Mouse (Mus musculus) neutrophil, adult 59 days (primary cell): ENCODE measurements around the gene Trir. TPM values are rescaled to one million over a fixed set of nuclear protein-coding genes. Genes with fewer than 3 reads are reported as not detected.

ENCODE experiments used
- total RNA-seq, 2 experiments: library from RNA; stranded (reverse); gene quantifications; 1 replicate in 1 of 2; 2 replicates in 1 of 2; pipeline ENCODE4 v1.2.4; 2023

The Trir gene
- 100 to 1,000 TPM; 147 to 163 TPM for total RNA-seq

DNA sequence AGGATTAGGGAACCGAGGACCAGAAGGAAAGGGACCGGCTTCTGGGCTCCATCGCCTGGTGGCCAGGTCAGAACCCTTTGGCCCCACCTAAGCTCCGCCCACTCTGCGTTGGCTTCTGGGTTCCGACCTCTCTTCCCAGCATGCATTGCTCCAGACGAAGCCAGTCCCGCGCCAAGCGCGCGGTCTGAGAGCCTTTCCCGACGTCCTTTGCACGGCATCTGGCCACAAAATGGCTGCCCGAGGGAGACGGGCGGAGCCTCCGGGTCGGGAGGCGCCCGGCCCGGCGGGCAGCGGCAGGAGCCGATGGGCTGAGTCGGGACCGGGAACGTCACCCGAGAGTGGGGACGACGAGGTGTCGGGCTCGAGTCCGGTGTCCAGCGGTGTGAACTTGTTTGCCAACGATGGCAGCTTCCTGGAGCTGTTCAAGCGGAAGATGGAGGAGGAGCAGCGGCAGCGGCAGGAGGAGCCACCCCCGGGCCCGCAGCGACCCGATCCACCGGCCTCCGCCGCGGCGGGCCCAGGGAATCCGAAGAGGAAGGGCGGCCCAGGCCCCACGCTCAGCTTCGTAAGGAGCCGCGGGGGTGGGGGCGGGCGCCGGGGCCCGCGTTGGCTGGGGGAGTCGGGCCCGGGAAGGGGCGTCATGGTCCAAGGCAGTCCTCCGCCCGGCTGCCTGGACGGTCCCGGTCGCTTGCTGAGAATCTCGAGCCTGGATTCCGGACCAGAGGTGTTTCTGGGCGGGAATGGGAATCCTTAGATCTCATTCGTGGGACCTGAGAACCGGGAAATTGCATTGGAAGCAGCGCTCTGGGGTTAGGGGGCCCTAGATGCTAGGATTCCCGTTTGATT, at the start of gene Trir:
TSS of gene Trir (plus strand) at position 154 of the 846 bp plus-strand sequence.

DNA sequence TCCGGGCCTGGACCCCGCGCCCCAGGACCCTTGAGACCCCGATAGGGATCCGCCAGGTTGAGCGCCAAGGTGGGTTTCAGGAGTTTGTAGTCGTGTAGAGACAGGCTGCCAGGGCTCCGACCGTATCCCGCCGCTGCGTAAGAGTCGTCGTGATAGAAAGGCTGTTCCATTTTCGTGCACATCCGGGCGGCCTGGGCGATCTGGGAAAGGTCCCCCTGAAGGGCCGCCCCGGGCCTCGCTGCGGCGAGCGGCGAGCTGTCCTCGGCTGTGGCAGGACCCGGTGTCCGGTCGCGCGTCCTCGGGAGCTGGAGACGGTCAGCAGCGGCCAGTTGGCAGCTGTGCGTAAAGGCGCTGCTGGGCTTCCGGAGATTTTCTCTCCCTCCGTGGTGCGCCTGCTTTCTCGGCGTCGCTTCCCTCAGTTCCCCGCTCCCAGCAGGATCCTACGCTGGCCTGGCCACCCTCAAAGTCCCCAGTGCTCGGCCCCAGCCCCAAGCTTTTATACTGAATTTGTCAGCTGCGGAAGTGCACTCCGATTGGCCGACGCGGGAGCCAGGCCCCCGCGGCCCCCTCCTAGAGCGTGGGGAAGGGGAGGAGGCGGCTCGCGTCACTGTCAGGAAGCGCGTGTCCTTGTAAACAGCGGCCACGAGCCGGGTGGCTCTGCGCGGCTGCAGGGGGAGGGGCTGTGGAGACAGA, 48.2 kb upstream of the Trir start, which contains the start of gene Junb:
TSS of gene Junb (minus strand) at position 471 of the 693 bp plus-strand sequence.

DNA sequence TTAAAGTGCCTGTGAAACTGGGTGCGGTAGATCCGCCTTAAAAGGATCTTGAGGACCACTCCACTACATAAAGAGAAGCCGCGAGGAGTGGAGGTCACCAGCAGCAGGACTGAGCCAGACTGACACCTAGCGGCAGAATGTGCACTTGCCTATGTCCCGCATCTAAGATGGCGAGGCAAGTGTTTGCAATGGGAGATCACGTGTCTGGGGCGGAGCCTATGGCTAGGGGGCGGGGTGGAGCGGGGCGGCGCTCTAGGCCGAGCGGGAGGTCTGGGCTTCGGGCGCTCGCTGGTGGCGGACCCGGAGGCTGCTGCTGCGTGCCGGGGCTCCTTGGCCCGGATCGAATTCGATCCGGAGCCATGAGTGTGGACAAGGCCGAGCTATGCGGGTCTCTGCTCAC, 36.3 kb upstream of the Trir start, which contains the start of gene Hook2:
TSS of gene Hook2 (plus strand) at position 255 of the 400 bp plus-strand sequence.

DNA sequence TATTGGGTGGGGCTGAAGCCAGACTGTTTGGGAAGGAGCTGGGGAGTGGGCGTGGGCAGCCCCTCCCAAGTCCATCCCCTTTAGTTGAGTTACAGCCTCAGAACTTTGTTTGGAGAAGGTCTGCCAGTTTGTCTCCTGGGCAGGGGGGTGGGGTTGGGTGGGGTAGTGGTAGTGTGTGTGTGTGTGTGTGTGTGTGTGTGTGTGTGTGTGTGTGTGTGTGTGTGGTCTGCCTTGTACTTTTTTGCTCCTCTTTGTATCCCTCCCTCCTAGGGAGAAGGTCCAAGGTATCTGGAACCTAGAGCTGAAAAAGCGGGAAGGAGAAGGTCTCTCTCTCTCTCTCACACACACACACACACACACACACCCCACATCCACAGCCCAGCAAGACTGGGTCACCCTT, 12.2 kb upstream of the Trir start, which contains the start of gene Best2:
TSS of gene Best2 (minus strand) at position 101 of the 400 bp plus-strand sequence.

DNA sequence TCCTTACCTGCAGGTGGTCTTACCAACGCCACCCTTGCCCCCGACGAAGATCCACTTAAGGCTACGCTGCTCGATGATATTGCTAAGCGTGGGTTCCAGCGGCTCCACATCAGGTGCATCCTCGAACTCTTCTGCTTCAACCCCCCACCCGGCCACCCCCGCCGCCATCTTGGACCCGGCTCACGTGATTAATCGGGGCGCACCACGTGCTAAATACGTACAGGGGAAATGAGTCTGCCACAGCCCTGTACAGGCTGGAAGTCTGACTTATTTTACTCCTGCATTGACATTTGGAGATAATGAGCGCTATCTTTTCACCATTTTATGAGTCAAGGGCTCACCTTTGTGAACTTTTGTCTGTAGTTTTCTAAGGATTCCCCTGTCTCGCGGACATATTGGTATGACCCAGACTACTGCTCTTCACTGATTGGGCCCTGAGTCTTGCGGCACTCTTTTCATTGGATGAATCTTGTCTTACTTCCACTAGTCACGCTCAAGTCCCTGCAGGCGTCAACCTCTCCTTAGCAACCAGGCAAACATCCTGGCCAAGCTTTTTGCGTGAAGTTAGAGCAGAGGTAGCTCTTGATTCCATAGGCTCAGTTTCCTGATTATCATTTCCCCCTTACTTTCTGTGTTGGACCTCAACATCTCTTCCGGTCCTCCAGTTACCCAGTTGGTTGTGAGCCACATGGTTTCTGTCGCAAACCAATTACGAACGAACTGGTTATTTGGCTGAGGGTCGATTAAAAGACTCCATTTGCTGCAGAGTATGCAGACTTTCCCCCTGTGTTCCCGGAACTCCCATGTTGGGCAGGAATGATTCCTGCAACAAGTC, 1.3 kb upstream of the Trir start, which contains the start of gene Asna1:
TSS of gene Asna1 (minus strand) at position 184 of the 835 bp plus-strand sequence.

DNA sequence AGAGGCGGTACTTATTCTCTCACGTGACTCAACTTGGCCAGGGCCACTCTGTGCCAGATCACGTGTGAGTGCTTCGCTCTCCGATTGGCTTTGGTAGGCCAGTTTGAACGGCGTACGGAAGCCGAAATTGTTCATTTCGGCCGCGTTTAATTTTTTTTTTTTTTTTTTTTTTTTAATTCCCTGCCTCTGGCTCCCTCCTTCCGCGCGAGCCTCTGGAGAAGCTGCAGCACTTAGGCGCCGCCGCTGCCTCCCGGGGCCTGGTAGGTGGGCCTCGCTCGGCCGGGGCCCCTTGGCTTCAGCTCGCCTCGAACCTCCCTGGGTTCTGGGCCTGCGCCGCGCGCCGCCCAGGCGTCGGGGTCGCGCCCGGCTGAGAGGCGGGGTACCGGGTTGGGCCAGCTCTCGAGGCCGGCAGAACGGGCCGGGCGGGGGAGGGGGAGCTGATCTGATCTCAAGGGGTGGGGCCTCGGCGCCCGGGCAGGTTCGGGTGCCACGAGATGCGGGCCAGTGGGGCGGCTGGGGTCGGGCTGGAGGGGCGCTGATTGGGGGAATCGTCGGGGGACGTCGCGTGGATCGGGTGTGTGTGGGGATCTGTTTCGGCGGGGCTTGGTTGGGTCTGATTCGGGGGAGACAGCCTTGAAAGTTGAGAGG, 10.2 kb downstream of the Trir start, which contains the start of gene Tnpo2:
TSS of gene Tnpo2 (plus strand) at position 198 of the 648 bp plus-strand sequence.

DNA sequence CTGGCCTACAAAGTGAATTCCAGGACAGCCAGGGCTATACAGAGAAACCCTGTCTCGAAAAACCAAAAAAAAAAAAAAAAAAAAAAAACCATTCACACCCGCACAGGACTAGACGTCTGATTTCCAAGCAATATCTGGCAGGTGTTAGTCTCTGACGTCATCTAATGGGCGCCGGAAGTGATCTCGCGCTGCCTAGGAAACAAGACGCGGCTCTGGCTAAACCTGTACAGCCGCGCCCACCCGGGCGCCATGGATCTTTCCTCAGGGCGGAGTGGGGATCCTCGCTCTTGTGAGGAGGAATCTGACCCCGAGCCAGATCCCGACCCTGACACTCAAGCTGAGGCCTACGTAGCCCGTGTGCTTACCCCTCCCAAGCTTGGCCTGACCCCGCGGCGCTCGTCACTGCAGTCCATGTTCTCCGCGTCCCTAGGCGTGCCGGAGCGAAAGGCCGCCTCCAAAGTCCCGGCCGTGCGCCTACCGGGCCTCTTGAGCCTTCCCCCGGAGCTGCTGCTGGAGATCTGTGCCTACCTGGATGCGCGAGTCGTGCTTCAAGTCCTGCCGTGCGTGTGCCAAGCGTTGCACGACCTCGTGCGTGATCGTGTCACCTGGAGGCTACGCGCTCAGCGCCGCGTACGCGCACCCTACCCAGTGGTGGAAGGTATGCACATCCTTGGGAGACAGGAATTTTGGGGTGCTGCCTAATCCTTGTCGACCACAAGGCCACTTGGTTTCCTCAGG, 33.4 kb downstream of the Trir start, which contains the start of gene Fbxw9:
TSS of gene Fbxw9 (plus strand) at position 177 of the 738 bp plus-strand sequence.

DNA sequence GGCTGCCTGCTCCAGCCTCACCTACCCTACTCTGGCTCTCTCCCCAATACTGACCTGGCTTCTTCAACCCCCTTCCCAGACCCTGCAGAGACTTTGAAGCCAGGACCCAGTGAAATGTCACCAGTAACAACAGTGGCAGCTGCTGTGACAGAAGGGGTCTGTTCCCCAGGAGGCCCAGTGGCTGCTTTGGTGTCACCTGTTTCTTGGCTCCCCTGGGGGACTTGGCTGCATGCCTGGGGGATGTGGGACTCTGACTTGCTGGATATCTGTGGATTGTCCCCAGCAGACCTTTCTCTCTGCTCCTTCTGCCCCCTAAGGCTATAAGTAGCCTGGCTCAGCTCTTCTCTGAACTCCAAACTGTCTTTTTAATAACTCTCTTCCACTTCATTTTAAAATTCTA, 41.4 kb downstream of the Trir start, which contains the start of gene Gm5741:
TSS of gene Gm5741 (minus strand) at position 1 of the 400 bp plus-strand sequence.

DNA sequence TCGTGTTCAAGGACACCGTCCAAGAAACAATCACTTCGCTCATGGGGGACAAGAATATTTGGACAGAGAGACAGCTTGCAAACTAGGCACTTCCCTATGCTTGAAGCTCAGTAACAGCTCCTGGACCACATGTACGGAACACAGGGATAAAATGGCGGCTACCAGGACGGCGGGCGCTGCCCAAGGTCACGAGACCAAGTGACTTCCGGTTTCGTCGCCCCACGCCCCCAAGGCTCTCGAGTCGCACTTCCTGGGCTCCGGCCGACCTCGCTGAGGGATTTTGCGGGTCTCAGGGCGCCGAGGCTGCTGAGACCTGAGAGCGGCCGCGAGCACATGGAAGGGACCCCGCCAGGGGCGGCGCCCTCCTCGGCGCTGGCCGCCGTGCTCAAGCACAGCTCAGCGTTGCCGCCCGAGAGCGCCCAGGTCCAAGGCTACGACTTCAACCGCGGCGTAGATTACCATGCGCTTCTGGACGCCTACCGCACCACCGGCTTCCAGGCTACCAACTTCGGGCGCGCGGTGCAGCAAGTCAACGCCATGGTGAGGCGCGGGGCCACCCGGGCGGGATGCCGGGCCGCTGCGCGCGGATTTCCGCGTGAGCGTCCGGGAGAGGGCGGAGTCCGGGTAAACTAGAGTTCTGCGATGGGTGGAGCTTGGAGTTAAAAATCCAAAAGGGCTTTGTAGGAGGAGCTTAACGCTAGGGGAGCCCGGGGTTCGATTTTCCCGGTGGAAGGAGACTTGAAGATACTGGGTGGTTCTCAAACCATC, 45.1 kb downstream of the Trir start, which contains the start of gene Dhps:
TSS of gene Dhps (plus strand) at position 244 of the 768 bp plus-strand sequence.

Other genes with a start within 250 kb of the Trir start
- 10 to 100 TPM; 19.5 to 24.7 TPM for gene Nfix, start 226.5 kb upstream of the Trir start, total RNA-seq
- 1 to 10 TPM in 1 of 2 experiments, under 1 TPM in 1; 0.95 to 1.0 TPM for gene Dand5, start 204.0 kb upstream of the Trir start, total RNA-seq
- gene Gadd45gip1, start 195.3 kb upstream of the Trir start, total RNA-seq: 1 to 10 TPM; 6.1 to 6.9 TPM
- 10 to 100 TPM; 38.7 to 39.0 TPM for gene Rad23a, start 186.2 kb upstream of the Trir start, total RNA-seq
- gene Calr, start 179.9 kb upstream of the Trir start, total RNA-seq: 100 to 1,000 TPM; 286 to 287 TPM
- gene Farsa, start 169.8 kb upstream of the Trir start, total RNA-seq: 10 to 100 TPM; 29.4 to 29.6 TPM
- gene Syce2, start 154.7 kb upstream of the Trir start, total RNA-seq: 10 to 100 TPM; 13.6 to 16.0 TPM
- 1 to 10 TPM; 5.6 TPM for gene Gcdh, start 132.9 kb upstream of the Trir start, total RNA-seq
- 10 to 100 TPM in 1 of 2 experiments, 1 to 10 TPM in 1; 6.4 to 17.8 TPM for gene Klf1, start 124.9 kb upstream of the Trir start, total RNA-seq
- gene Dnase2a, start 118.3 kb upstream of the Trir start, total RNA-seq: 10 to 100 TPM; 19.0 to 25.7 TPM
- gene Mast1, start 89.5 kb upstream of the Trir start, total RNA-seq: not detected
- gene Rtbdn, start 79.8 kb upstream of the Trir start, total RNA-seq: not detected
- gene Gm49661, start 57.4 kb upstream of the Trir start, total RNA-seq: not detected
- gene Prdx2, start 57.2 kb upstream of the Trir start, total RNA-seq: 100 to 1,000 TPM in 1 of 2 experiments, 10 to 100 TPM in 1; 83.7 to 137 TPM
- 10 to 100 TPM; 32.2 to 37.0 TPM for gene Rnaseh2a, start 57.1 kb upstream of the Trir start, total RNA-seq
- gene Junb, start 48.1 kb upstream of the Trir start, total RNA-seq: 100 to 1,000 TPM; 884 to 937 TPM
- gene Hook2, start 36.2 kb upstream of the Trir start, total RNA-seq: 1 to 10 TPM; 1.0 to 1.2 TPM
- gene Best2, start 12.3 kb upstream of the Trir start, total RNA-seq: not detected
- 10 to 100 TPM; 57.0 to 57.8 TPM for gene Asna1, start 1.5 kb upstream of the Trir start, total RNA-seq
- gene Tnpo2, start 10.1 kb downstream of the Trir start, total RNA-seq: 10 to 100 TPM; 33.7 to 38.2 TPM
- 1 to 10 TPM; 4.5 to 5.5 TPM for gene Fbxw9, start 33.2 kb downstream of the Trir start, total RNA-seq
- not detected for gene Gm5741, start 41.2 kb downstream of the Trir start, total RNA-seq
- gene Dhps, start 44.9 kb downstream of the Trir start, total RNA-seq: 10 to 100 TPM; 35.3 to 45.7 TPM
- 10 to 100 TPM; 34.0 to 35.8 TPM for gene Wdr83os, start 53.9 kb downstream of the Trir start, total RNA-seq
- gene Wdr83, start 54.5 kb downstream of the Trir start, total RNA-seq: 10 to 100 TPM in 1 of 2 experiments, 1 to 10 TPM in 1; 9.7 to 13.2 TPM
- gene Man2b1, start 56.4 kb downstream of the Trir start, total RNA-seq: 100 to 1,000 TPM; 307 to 319 TPM
- gene Zfp791, start 96.3 kb downstream of the Trir start, total RNA-seq: not detected
- not detected for gene Cks1brt, start 125.1 kb downstream of the Trir start, total RNA-seq
- not detected for gene Olfr371, start 199.2 kb downstream of the Trir start, total RNA-seq